Mouse (Mus musculus) liver, embryonic 12.5 days (tissue): ENCODE measurements around the gene Rint1. TPM values are rescaled to one million over a fixed set of nuclear protein-coding genes. Genes with fewer than 3 reads are reported as not detected.

Experiments
- ATAC-seq: fragments of 200-750 bp; cut with Nextera tagmentation; 2 replicates; pipeline ENCODE4 v1.8.0; 2017; ENCODE audit warnings: moderate number of reproducible peaks, mild to moderate bottlenecking, moderate library complexity
- H3K27ac ChIP-seq: fragments of 300-500 bp; sonication (generic); 2 replicates; pipeline ENCODE4 v1.5.1; 2016; ENCODE audit warnings: mild to moderate bottlenecking
- H3K27me3 ChIP-seq: fragments of 300-500 bp; sonication (generic); replicated peaks from 2 replicates; pipeline ENCODE4 v1.6.1; 2016; ENCODE audit warnings: mild to moderate bottlenecking, moderate library complexity
- H3K36me3 ChIP-seq: fragments of 300-500 bp; sonication (generic); 2 replicates; pipeline ENCODE4 v1.6.1; 2016; ENCODE audit warnings: mild to moderate bottlenecking, moderate library complexity
- H3K4me1 ChIP-seq: fragments of 300-500 bp; sonication (generic); 2 replicates; pipeline ENCODE4 v1.6.1; 2016
- H3K4me2 ChIP-seq: fragments of 300-500 bp; sonication (generic); 2 replicates; pipeline ENCODE4 v1.6.1; 2016; ENCODE audit warnings: mild to moderate bottlenecking, moderate library complexity
- H3K4me3 ChIP-seq: fragments of 300-500 bp; sonication (generic); 2 replicates; pipeline ENCODE4 v1.5.1; 2016; ENCODE audit warnings: mild to moderate bottlenecking, moderate library complexity
- H3K9ac ChIP-seq: fragments of 300-500 bp; sonication (generic); 2 replicates; pipeline ENCODE4 v1.6.1; 2016; ENCODE audit warnings: mild to moderate bottlenecking, moderate library complexity
- H3K9me3 ChIP-seq: fragments of 300-500 bp; sonication (generic); replicated peaks from 2 replicates; pipeline ENCODE4 v1.6.1; 2016; ENCODE audit warnings: mild to moderate bottlenecking, moderate library complexity
- WGBS: fragments of 180-500 bp; shearing (Covaris S2); methylation state at CpG from one replicate; pipeline ENCODE4 v1.1.7; 2016; ENCODE audit not compliant: insufficient replicate concordance; 5-methylcytosine and 5-hydroxymethylcytosine counted together
- polyA plus RNA-seq: library from polyadenylated mRNA; unstranded; fragments of >200 nt; fragmentation: Nextera tagmentation; extraction: Ambion mirVana; gene quantifications from 2 replicates; pipeline ENCODE4 v1.2.1, GENCODE M21; 2016

Gene Rint1
- polyA plus RNA-seq, 1 experiment from 2014 or later, result 35.5 TPM

DNA sequence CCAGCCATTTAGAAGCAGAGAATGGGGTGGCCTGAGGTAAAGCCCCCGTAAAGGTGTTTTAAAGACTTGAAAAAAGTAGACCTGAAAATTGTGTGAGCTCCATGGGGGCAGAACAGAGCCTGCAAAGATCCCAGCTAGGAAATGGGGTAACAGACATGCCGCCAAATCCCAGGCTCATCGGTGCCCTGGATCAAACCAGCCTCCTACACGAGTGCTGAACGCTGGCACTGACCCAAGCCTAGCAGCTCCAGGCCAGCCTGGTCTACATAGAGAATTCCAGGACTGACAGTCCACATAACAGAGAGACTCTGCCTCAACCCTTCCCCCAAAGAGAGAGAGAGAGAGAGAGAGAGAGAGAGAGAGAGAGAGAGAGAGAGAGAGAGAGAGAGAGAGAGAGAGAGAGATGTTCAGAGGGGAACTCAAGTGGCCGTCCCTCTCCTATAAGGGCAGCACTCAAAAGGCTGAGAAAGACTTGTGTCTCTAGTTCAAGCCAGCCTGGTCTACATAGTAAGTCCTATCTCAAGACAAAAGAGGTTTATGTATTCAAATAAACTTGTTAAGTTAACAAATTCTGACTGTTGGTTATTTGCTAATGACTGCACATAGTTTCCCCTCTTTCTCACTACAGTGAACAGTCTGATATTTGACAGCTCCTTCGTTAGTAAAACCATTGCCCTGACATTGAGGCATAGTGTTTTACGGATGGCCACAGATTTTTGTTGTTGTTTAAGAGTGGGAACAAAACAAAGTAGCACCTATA lies 5.3 kb upstream of the Rint1 start:
- ATAC-seq, result no peak
- H3K27me3 ChIP-seq, result no peaks in the 10 kb centered on the region
- H3K9ac ChIP-seq, result peak overlapping the region; percentile 89
- peak overlapping the region; percentile 81 for H3K4me2 ChIP-seq
- H3K4me1 ChIP-seq, result peaks cover 39% of the 10 kb centered on the region
- WGBS, result 34% methylated on average over 8 of the region's 8 CpGs
- H3K4me3 ChIP-seq, result peak overlapping the region; percentile 76
- H3K9me3 ChIP-seq, result no peaks in the 10 kb centered on the region
- peaks cover 16% of the 10 kb centered on the region for H3K36me3 ChIP-seq
- peak overlapping the region; percentile 61 for H3K27ac ChIP-seq

DNA sequence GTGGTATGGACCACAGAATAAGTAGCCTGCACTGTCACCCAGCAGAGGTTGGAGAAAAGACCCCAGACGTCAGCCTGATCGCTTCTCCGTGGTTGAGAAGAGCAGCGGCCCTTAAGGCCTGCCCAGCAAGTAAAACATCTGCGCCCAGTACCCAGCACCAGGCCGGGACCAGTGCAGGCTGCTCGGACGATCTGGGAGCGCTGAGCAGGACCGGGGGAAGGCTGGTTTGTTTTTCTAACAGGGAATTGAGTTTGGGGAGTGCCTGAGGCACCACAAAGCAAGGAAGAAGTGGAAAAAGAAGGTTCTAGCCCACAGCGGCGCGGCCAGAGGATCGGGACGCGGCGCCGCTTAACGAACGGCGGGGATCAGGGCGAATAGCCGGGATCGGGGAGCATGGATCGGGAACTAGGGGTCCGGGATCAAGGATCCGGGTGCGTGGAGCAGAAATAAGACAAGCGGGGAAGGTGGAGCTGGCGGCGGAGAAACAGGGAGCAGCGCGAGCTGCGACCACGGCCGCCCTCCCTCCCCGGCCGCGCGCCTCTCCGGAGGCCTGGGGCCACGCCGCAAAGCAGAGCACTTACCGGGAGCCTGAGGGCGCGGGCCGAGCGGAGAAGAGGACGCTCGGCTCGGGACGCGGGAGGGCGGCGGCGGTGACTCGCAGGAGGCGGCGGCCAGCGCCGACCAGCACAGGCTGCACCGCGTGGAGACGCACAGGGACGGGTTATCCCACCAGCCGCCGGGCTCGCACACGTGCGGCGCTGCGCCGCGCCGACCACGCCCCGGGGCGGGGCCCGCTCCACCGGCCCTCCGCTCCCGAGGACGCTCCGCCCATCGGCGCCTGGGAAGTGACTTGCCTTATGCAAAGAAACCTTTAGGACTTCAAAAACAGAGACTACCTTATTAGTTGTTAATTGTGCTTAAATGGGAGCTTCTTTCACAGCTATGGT lies 4.3 kb upstream of the Rint1 start, which contains the start of gene Pus7:
Gene Pus7 (minus strand): TSS at position 781 of the 947 bp plus-strand sequence.
- H3K4me2 ChIP-seq, result peak within 1 kb of the TSS; percentile 81
- H3K27ac ChIP-seq, result peak within 1 kb of the TSS; percentile 61
- H3K9ac ChIP-seq, result peak within 1 kb of the TSS; percentile 89
- H3K27me3 ChIP-seq, result no peaks in the 10 kb centered on the region
- WGBS, result under 1% methylated on average over 79 of the region's 86 CpGs
- peaks cover 41% of the 10 kb centered on the region for H3K4me1 ChIP-seq
- peak within 1 kb of the TSS; percentile 76 for H3K4me3 ChIP-seq
- no peaks in the 10 kb centered on the region for H3K9me3 ChIP-seq
- peaks cover 6% of the 10 kb centered on the region; the same call in 1 of the 2 replicates for H3K36me3 ChIP-seq
- peak; percentile 89 for ATAC-seq

- Histone ChIP-seq H3K9me3 (no peaks in the 10 kb centered on the region), H3K4me1 (peaks cover 37% of the 10 kb centered on the region), H3K36me3 (peaks cover 38% of the 10 kb centered on the region), H3K4me3 (peak overlapping the region; percentile 83), H3K9ac (peak overlapping the region; percentile 94), H3K4me2 (peak overlapping the region; percentile 69), H3K27me3 (no peaks in the 10 kb centered on the region), H3K27ac (peak overlapping the region; percentile 87)
- 20% methylated on average over 3 of the region's 3 CpGs for WGBS
- ATAC-seq, result peak; percentile 9; the same call in 1 of the 2 replicates
Measured at GRCm38 (mm10) chr5:23788390-23788830, 899 bp downstream of the Rint1 start.

- H3K4me3 ChIP-seq, result peak overlapping the region; percentile 83
Measured at GRCm38 (mm10) chr5:23789078-23789612, 1.6 kb downstream of the Rint1 start.

DNA sequence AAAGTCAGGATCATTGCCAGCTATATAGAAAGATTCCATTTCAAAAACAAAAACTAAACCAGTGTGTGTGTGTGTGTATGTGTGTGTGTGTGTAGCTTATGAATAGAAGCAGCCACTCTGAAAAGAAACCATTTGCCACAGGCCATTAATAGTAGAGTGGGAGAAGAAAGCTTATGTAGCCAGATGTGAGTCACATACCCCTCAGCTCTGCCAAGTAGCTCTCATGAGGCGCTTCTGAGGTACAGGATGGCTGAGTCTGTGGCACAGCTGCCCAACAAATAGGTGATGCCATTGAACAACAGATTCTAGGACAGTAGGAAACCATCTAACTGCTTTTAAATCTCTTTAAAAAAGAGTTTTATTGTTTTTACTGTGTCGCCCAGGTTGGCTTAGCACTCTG lies 5.2 kb downstream of the Rint1 start:
- no peak overlapping the region for H3K4me3 ChIP-seq
- H3K4me1 ChIP-seq, result peaks cover 31% of the 10 kb centered on the region
- no peak overlapping the region for H3K27ac ChIP-seq
- H3K9me3 ChIP-seq, result no peaks in the 10 kb centered on the region
- no peak overlapping the region for H3K9ac ChIP-seq
- WGBS, result 92% methylated on average over 2 of the region's 2 CpGs
- no peaks in the 10 kb centered on the region for H3K27me3 ChIP-seq
- peaks cover 76% of the 10 kb centered on the region for H3K36me3 ChIP-seq
- H3K4me2 ChIP-seq, result no peak overlapping the region
- ATAC-seq, result no peak

More at GRCm38 (mm10) chr5:23789078-23789612, 1.6 kb downstream of the Rint1 start:
- Histone ChIP-seq H3K4me2 (peak overlapping the region; percentile 69), H3K27ac (peak overlapping the region; percentile 87), H3K9ac (peak overlapping the region; percentile 94), H3K9me3 (no peaks in the 10 kb centered on the region), H3K36me3 (peaks cover 44% of the 10 kb centered on the region), H3K27me3 (no peaks in the 10 kb centered on the region), H3K4me1 (peaks cover 32% of the 10 kb centered on the region)
- ATAC-seq, result peak; percentile 62; the same call in 1 of the 2 replicates
- 23% methylated on average over 4 of the region's 4 CpGs for WGBS

GRCm38 (mm10) chr5:23814841-23815240 lies 27.3 kb downstream of the Rint1 start:
- Histone ChIP-seq H3K36me3 (peaks cover 94% of the 10 kb centered on the region), H3K4me3 (no peak overlapping the region), H3K9me3 (peaks cover 16% of the 10 kb centered on the region), H3K27me3 (no peaks in the 10 kb centered on the region), H3K27ac (no peak overlapping the region), H3K4me1 (no peaks in the 10 kb centered on the region), H3K9ac (no peak overlapping the region), H3K4me2 (no peak overlapping the region)
- ATAC-seq, result no peak
- WGBS, result 90% methylated on average over 5 of the region's 5 CpGs

DNA sequence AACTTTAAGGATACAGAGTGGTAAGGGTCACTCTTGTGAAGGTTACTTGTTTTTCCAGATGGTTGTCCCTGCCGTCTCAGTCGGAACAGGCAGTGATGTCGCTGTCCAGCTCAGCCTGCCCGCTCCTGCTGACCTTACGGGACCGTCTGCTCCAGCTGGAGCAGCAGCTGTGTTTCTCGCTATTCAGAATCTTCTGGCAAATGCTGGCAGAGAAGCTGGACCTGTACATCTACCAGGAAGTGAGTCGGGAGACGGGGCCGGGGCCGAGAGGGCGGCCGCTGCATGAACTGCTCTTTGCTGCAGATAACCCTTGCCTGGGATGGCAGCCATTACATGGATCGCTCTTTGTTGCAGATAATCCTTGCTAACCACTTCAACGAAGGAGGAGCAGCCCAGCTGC lies 29.2 kb downstream of the Rint1 start:
- Histone ChIP-seq H3K9me3 (peaks cover 15% of the 10 kb centered on the region), H3K36me3 (peaks cover 81% of the 10 kb centered on the region), H3K9ac (no peak overlapping the region), H3K4me3 (no peak overlapping the region), H3K27ac (no peak overlapping the region), H3K4me2 (no peak overlapping the region), H3K27me3 (no peaks in the 10 kb centered on the region), H3K4me1 (no peaks in the 10 kb centered on the region)
- ATAC-seq, result no peak
- 86% methylated on average over 15 of the region's 15 CpGs for WGBS

- H3K4me3 ChIP-seq, result no peak overlapping the region
- no peak overlapping the region for H3K27ac ChIP-seq
- 67% methylated on average over 11 of the region's 11 CpGs for WGBS
- 0 out of 2 replicates have a peak, but pooled peaks cover 4% of the 10 kb centered on the region for H3K27me3 ChIP-seq
- H3K4me1 ChIP-seq, result no peaks in the 10 kb centered on the region
- no peak overlapping the region for H3K9ac ChIP-seq
- H3K9me3 ChIP-seq, result no peaks in the 10 kb centered on the region
- H3K36me3 ChIP-seq, result peaks cover 27% of the 10 kb centered on the region
- H3K4me2 ChIP-seq, result no peak overlapping the region
- ATAC-seq, result no peak
Measured at GRCm38 (mm10) chr5:23822306-23822705, 34.8 kb downstream of the Rint1 start.

DNA sequence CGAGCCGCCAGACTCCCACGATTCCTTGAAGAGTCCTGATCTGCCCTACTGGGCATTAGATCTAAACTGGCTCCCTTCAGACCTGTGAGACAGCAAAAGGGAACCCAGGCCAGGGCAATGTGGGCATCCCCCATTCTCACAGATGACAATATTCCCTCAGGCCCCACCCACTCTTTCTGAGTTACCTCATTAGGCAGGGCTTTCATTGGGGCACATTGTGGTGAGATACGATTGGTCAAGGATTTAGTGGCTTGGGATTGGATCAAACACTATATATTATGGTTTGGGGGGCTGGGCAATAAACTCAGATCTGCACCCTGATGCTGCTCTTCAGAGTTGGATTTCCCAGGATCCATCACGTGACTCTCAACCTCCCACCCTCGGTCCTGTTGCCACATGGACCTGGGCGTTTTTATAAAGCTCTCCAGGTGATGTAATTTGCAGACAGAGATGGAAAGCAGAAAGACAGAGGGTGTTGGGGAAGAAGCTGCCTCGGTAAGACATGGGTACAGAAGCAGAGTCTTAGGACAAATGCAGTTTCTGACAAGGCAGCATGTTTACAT lies 36.7 kb downstream of the Rint1 start:
- WGBS, result 66% methylated on average over 8 of the region's 8 CpGs
- H3K9me3 ChIP-seq, result no peaks in the 10 kb centered on the region
- ATAC-seq, result 0 out of 2 replicates have a peak, but pooled peaks have one; percentile 28

DNA sequence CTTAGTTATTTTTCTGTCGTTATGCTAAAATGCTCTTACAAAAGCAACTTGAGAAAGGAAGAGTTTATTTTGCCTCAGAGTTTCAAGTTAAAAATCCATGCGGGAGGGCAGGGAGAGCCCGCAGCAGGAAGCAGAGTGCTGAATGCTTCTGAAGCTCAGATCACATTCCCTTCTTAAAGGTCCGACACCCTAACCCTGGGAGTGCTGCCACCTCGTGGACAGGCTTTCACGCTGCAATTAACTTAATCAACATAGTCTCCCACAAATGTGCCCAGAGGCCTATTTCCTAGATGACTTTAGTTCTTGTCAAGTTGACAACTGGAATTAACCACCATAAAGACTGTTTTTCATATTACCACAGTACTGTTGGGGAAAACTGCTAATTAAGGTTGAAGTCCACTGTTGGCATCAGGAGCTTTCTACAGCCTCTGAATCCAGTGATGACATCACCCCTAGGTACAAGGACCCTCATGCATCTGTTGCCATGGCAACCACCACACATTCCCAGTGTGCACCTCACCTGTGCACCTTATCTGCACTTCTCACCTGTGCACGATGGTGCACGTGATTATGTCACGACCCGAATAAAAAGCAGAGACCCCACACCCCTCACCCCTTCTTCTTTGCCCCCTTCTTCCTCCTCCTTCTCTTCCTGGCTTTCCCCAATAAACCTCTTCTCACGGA lies 39.0 kb downstream of the Rint1 start:
- no peaks in the 10 kb centered on the region for H3K4me1 ChIP-seq
- no peak overlapping the region for H3K4me3 ChIP-seq
- no peaks in the 10 kb centered on the region for H3K36me3 ChIP-seq
- no peak overlapping the region for H3K27ac ChIP-seq
- 25% methylated on average over 11 of the region's 11 CpGs for WGBS
- no peak overlapping the region for H3K4me2 ChIP-seq
- no peak overlapping the region for H3K9ac ChIP-seq
- no peaks in the 10 kb centered on the region for H3K9me3 ChIP-seq
- H3K27me3 ChIP-seq, result peaks cover 34% of the 10 kb centered on the region
- no peak for ATAC-seq

More for the DNA sequence above, 36.7 kb downstream of the Rint1 start:
- Histone ChIP-seq H3K4me3 (no peak overlapping the region), H3K27me3 (peaks cover 12% of the 10 kb centered on the region), H3K27ac (no peak overlapping the region), H3K4me2 (no peak overlapping the region), H3K4me1 (no peaks in the 10 kb centered on the region), H3K9ac (no peak overlapping the region), H3K36me3 (peaks cover 12% of the 10 kb centered on the region)
